Mouse (Mus musculus) embryo, embryonic 10.5 days (tissue): ENCODE data around the gene Edar.

Experiments used
- DNase-seq: peaks from one replicate; pipeline ENCODE4 v3.0.0-alpha.2; 2015; ENCODE audit warnings: low spot score

Edar gene

DNA sequence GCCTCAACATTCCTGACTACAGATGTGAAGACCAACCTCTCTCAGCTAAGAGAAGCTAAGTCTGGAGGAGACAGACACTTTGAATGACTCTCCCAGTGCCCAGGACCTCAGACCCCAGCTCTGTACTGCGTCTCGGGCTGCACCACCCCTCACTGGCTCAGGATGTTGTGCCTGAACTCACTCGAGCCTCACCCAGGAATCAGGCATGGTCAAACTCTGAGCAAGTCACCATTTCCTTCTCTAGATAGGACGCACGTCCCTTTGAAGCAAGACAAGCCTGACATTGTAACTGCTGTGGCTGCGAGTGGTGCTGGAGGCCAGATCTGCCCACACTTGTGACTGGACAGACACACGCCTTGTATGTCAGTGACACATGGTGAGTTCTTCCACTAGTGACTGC, 73.5 kb downstream of the Edar start:
- DNase-seq: no peak

GRCm38 (mm10) chr10:58601431-58601901, 74.0 kb downstream of the Edar start:
- DNase-seq: peak; percentile 15

- peak; percentile 28 for DNase-seq
Observed at GRCm38 (mm10) chr10:58600983-58601382, 74.5 kb downstream of the Edar start.

DNA sequence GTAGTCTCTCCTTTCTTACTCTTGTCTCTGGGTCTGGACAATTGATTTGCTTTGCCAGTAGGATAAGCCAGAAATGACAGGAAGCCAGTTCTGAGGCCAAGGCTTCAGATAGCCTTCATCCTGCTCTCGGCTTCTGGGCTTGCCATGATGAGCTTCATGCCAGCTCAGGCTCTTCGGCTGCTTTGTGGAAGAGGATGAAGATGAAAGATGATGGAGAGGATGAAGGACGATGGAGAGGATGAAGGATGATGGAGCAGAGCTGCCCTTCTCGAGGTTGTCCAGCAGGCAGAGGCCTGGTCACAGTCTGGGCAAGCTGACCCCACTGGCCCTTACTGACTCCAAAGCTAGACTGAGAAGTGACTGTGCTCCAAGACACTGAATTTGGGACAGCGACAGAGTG, 75.3 kb downstream of the Edar start:
- no peak for DNase-seq

- no peak for DNase-seq
Observed at GRCm38 (mm10) chr10:58595821-58596220, 79.6 kb downstream of the Edar start.

DNA sequence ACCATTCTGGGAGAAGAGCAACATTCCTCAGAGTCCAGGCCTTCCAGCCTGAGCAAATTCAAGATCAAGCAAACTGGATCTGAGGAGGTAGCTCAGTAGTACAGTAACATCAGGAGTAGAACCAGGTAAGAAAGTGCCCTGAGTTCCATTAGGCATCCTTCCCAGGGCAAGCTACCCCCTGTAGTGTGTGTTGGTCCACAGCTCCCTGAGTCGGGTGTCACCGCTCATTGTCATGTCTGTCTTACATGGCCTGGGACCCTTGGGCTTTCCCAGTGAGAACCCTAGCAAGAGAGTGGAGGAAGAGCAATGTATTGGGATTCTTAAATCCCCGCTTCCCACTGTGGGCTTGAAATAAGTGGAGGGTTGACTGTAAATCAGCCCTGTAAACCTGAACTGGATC, 80.3 kb downstream of the Edar start:
- no peak for DNase-seq

DNA sequence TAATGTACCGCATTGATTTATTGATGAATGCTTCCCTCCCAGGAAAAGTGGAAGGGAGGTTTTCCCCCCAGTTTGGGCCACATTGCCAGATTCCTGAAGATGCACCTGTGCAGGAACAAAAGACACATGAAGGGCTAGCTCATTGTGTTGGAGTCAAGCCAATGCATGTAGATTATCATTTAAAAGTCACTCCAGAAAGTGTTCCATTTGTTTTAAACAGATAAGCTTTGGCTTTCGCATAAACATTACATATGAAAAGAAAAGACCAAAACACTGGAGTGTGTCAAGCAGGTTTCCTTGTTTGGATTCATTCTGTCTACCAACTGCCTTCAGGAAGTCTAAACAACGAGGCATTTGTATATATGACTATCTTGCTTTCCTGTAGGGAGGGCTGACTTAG, 81.0 kb downstream of the Edar start:
- DNase-seq: no peak

DNA sequence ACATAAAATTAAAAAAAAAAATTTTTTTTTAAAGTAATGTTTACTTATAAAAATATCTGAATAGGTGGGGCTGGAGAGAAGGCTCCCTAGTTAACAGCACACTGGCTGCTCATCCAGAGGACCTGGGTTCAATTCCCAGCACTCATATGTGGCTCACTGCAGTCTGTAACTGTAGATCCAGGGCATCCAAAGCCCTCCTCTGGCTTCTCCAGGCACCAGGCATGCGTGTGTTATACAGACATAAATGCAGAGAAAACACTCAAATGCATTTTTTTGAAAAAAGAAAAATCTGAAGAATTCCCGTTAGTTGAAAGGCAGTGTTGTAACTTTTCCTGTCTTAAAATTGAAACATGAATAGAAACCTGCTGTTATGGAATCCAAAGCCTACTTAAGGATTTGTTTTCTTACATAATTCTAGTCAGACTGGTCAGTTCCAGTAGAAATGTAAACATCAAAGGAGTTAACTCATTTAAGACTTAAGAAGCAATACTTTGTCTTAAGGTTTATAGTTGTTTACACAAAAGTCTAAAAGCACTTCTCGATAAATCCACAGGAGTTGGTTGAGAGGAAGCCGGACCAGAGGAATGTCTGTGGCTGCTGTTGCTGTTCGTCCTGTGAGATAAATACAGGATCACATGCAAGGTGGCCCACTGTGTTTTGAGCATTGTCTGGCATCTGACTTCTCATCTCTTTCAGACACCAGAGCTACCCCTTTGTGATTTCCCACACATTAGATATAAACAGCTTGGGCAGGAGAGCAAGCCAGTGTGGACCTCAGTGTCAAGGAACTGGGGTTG, 89.8 kb downstream of the Edar start:
- DNase-seq: no peak

DNA sequence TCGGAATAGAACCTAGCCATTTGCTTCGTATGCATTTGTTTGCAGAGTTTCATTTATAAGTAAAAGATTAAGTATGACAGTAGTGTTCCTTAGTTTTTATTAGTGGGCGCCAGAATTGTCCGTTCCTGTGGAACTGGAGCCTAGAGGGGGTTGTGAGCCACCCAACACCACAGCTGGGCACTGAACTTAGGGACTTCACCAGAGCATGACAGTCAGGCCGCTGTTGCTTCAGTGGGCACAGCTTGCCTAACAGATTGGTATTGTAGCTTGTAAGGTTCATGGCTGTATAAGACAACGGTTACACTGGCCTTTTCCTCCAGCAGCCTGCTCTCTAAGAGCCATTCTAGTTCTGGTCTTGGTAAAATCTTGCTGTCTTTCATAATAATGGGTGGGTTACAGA, 114.9 kb downstream of the Edar start:
- DNase-seq: no peak

DNA sequence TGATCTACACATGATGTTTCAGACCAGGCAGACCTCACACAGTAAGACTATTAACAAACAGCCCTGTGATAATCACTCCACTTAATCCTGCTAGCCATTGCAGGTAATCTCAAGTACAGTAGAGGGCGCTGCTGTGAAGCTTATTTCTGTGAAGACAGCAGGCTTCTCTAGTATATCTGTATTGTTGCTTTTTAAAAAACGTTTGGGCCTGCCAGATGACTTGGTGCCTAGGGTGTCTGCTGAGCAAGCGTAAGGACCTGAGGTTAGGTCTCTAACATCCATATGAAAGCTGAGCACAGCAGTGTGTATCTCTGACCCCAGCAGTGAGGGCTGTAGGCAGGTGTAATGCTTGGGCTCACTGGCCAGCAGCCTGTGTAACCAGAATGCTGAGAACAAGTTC, 115.6 kb downstream of the Edar start:
- peak; percentile 80 for DNase-seq

DNA sequence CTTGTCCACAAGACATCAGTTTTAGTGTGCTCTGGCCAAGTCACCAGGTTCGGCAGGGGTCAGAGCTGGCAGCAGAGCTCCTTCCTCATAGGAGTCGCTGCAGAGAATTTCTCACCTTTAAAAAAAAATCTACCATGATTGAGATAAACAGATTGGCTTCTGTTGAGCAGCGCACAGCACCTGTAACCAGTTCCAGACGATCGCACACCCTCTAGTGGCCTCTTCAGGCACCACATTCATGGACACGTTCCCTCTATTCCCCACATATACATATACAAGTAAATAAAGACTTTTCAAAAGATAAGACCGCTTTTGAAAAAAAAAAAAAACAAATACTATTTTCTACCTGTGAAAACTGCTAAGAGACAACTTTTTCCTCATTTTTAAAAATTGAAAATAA, 116.4 kb downstream of the Edar start:
- peak; percentile 72 for DNase-seq

GRCm38 (mm10) chr10:58554693-58555387, 120.6 kb downstream of the Edar start:
- DNase-seq: no peak
